Mouse (Mus musculus) regulatory T cell (primary cell): ENCODE data around the gene Blvrb.

Experiments used
- in situ Hi-C: fragments of 300-600 bp; cut with MboI, MseI; formaldehyde crosslinking; loops from one replicate; pipeline ENCODE4 v1.15.1; 2025; ENCODE audit warnings: high pct_unique_total_duplicates

Gene Blvrb

GRCm38 (mm10) chr7:27510809-27511208 is 63.0 kb downstream of the Blvrb start:
- in situ Hi-C loops, result no loop called here

- in situ Hi-C loops, result no loop called here
These were observed 67.2 kb downstream of the Blvrb start for GRCm38 (mm10) chr7:27514961-27515360.
